Mouse (Mus musculus): Measurements from ENCODE around the gene Cenph. TPM values are rescaled to one million over a fixed set of nuclear protein-coding genes. Genes with fewer than 3 reads are reported as not detected.
A peak's percentile ranks its signal among the peaks of the same experiment; 100 is the strongest.
"Not testable (repeated sequence)": the region's sequence is repeated elsewhere in the genome, so short reads cannot be mapped to it uniquely, and the experiment has no call there.

The Cenph gene
- polyA plus RNA-seq, 1 experiment from 2014 or later: 16.7 TPM

GRCm38 (mm10) chr13:100732756-100733155 is 42.9 kb downstream of the Cenph start:
- no peak for ATAC-seq (replicated peaks; ENCODE audit: extremely low read depth, insufficient read depth, low FRiP score)
- WGBS: 97% methylated on average over 2 of the region's 2 CpGs
- H3K4me1 ChIP-seq (ENCODE audit: control insufficient read depth, insufficient read depth, low read length): peaks cover 14% of the 10 kb centered on the region

GRCm38 (mm10) chr13:100731462-100732046 is 44.1 kb downstream of the Cenph start:
- ATAC-seq (replicated peaks; ENCODE audit: extremely low read depth, insufficient read depth, low FRiP score); H3K27me3 ChIP-seq (ENCODE audit: control insufficient read depth, insufficient read depth, low read length); H3K9me3 ChIP-seq (replicated peaks; ENCODE audit: control insufficient read depth, low read length): not testable (repeated sequence)
- Histone ChIP-seq H3K36me3 (ENCODE audit: control insufficient read depth, insufficient read depth) (peaks cover 10% of the 10 kb centered on the region), H3K9ac (ENCODE audit: low read length) (peak overlapping the region; percentile 65), H3K27ac (ENCODE audit: low read length) (peak overlapping the region; percentile 84), H3K4me1 (ENCODE audit: control insufficient read depth, insufficient read depth, low read length) (peaks cover 17% of the 10 kb centered on the region), H3K4me2 (ENCODE audit: low read depth, low read length) (peak overlapping the region; percentile 86; the same call in 1 of the 2 replicates), H3K4me3 (ENCODE audit: low read length) (peak overlapping the region; percentile 83; the same call in 1 of the 2 replicates)
- WGBS: 90% methylated on average over 5 of the region's 6 CpGs

More at GRCm38 (mm10) chr13:100732756-100733155, 42.9 kb downstream of the Cenph start:
- no peak overlapping the region for H3K27ac ChIP-seq (ENCODE audit: low read length)
- no peak overlapping the region for H3K4me3 ChIP-seq (ENCODE audit: low read length)
- no peaks in the 10 kb centered on the region for H3K27me3 ChIP-seq (ENCODE audit: control insufficient read depth, insufficient read depth, low read length)
- no peak overlapping the region for H3K9ac ChIP-seq (ENCODE audit: low read length)
- peaks cover 12% of the 10 kb centered on the region for H3K36me3 ChIP-seq (ENCODE audit: control insufficient read depth, insufficient read depth)
- H3K4me2 ChIP-seq (ENCODE audit: low read depth, low read length): no peak overlapping the region
- no peaks in the 10 kb centered on the region for H3K9me3 ChIP-seq (replicated peaks; ENCODE audit: control insufficient read depth, low read length)

- under 1% methylated on average over 19 of the region's 19 CpGs for WGBS
- peak; percentile 96 for ATAC-seq (replicated peaks; ENCODE audit: extremely low read depth, insufficient read depth, low FRiP score)
- peak within 1 kb of the TSS; percentile 93 for H3K9ac ChIP-seq (ENCODE audit: low read length)
- H3K9me3 ChIP-seq (replicated peaks; ENCODE audit: control insufficient read depth, low read length): no peaks in the 10 kb centered on the region
- H3K27ac ChIP-seq (ENCODE audit: low read length): peak within 1 kb of the TSS; percentile 94
- H3K36me3 ChIP-seq (ENCODE audit: control insufficient read depth, insufficient read depth): peaks cover 6% of the 10 kb centered on the region
- peak within 1 kb of the TSS; percentile 83 for H3K4me3 ChIP-seq (ENCODE audit: low read length)
- peak within 1 kb of the TSS; percentile 86 for H3K4me2 ChIP-seq (ENCODE audit: low read depth, low read length)
- peaks cover 21% of the 10 kb centered on the region for H3K4me1 ChIP-seq (ENCODE audit: control insufficient read depth, insufficient read depth, low read length)
- no peaks in the 10 kb centered on the region for H3K27me3 ChIP-seq (ENCODE audit: control insufficient read depth, insufficient read depth, low read length)
Observed at GRCm38 (mm10) chr13:100730861-100731176, 44.9 kb downstream of the Cenph start, which contains the start of gene Cdk7. Gene Cdk7 (minus strand): TSS chr13:100730939.

- H3K9ac ChIP-seq (ENCODE audit: low read length): peak overlapping the region; percentile 93
- peak overlapping the region; percentile 94 for H3K27ac ChIP-seq (ENCODE audit: low read length)
- peaks cover 22% of the 10 kb centered on the region for H3K4me1 ChIP-seq (ENCODE audit: control insufficient read depth, insufficient read depth, low read length)
- H3K36me3 ChIP-seq (ENCODE audit: control insufficient read depth, insufficient read depth): peaks cover 6% of the 10 kb centered on the region
- under 1% methylated on average over 30 of the region's 30 CpGs for whole genome bisulfite sequencing
- no peaks in the 10 kb centered on the region for H3K27me3 ChIP-seq (ENCODE audit: control insufficient read depth, insufficient read depth, low read length)
- H3K4me3 ChIP-seq (ENCODE audit: low read length): peak overlapping the region; percentile 83
- H3K4me2 ChIP-seq (ENCODE audit: low read depth, low read length): peak overlapping the region; percentile 86
- no peaks in the 10 kb centered on the region for H3K9me3 ChIP-seq (replicated peaks; ENCODE audit: control insufficient read depth, low read length)
- ATAC-seq (replicated peaks; ENCODE audit: extremely low read depth, insufficient read depth, low FRiP score): peak; percentile 17; the same call in 1 of the 2 replicates
Observed at GRCm38 (mm10) chr13:100730153-100730860, 45.4 kb downstream of the Cenph start.

GRCm38 (mm10) chr13:100728530-100728929 is 47.2 kb downstream of the Cenph start:
- not testable (repeated sequence) for ATAC-seq (replicated peaks; ENCODE audit: extremely low read depth, insufficient read depth, low FRiP score); H3K27me3 ChIP-seq (ENCODE audit: control insufficient read depth, insufficient read depth, low read length); H3K9ac ChIP-seq (ENCODE audit: low read length); H3K27ac ChIP-seq (ENCODE audit: low read length); H3K4me3 ChIP-seq (ENCODE audit: low read length); H3K4me2 ChIP-seq (ENCODE audit: low read depth, low read length); H3K9me3 ChIP-seq (replicated peaks; ENCODE audit: control insufficient read depth, low read length); H3K36me3 ChIP-seq (ENCODE audit: control insufficient read depth, insufficient read depth)
- 82% methylated on average over 4 of the region's 4 CpGs for WGBS
- H3K4me1 ChIP-seq (ENCODE audit: control insufficient read depth, insufficient read depth, low read length): peaks cover 31% of the 10 kb centered on the region

- Histone ChIP-seq H3K4me3 (ENCODE audit: low read length) (no peak overlapping the region), H3K9ac (ENCODE audit: low read length) (no peak overlapping the region), H3K4me2 (ENCODE audit: low read depth, low read length) (peak overlapping the region; percentile 6; the same call in 1 of the 2 replicates), H3K36me3 (ENCODE audit: control insufficient read depth, insufficient read depth) (peaks cover 4% of the 10 kb centered on the region), H3K27me3 (ENCODE audit: control insufficient read depth, insufficient read depth, low read length) (no peaks in the 10 kb centered on the region), H3K4me1 (ENCODE audit: control insufficient read depth, insufficient read depth, low read length) (peaks cover 31% of the 10 kb centered on the region), H3K27ac (ENCODE audit: low read length) (no peak overlapping the region; the same call in 1 of the 2 replicates), H3K9me3 (replicated peaks; ENCODE audit: control insufficient read depth, low read length) (no peaks in the 10 kb centered on the region)
- 41% methylated on average over 5 of the region's 5 CpGs for WGBS
- no peak for ATAC-seq (replicated peaks; ENCODE audit: extremely low read depth, insufficient read depth, low FRiP score)
Observed at GRCm38 (mm10) chr13:100728086-100728485, 47.6 kb downstream of the Cenph start.

- H3K27me3 ChIP-seq (ENCODE audit: control insufficient read depth, insufficient read depth, low read length): no peaks in the 10 kb centered on the region
- WGBS: 49% methylated on average over 10 of the region's 10 CpGs
- H3K9me3 ChIP-seq (replicated peaks; ENCODE audit: control insufficient read depth, low read length): no peaks in the 10 kb centered on the region
- H3K27ac ChIP-seq (ENCODE audit: low read length): peak overlapping the region; percentile 70
- peaks cover 17% of the 10 kb centered on the region for H3K36me3 ChIP-seq (ENCODE audit: control insufficient read depth, insufficient read depth)
- ATAC-seq (replicated peaks; ENCODE audit: extremely low read depth, insufficient read depth, low FRiP score): no peak
- H3K4me3 ChIP-seq (ENCODE audit: low read length): no peak overlapping the region
- H3K9ac ChIP-seq (ENCODE audit: low read length): no peak overlapping the region
- peaks cover 31% of the 10 kb centered on the region for H3K4me1 ChIP-seq (ENCODE audit: control insufficient read depth, insufficient read depth, low read length)
- no peak overlapping the region for H3K4me2 ChIP-seq (ENCODE audit: low read depth, low read length)
Observed at GRCm38 (mm10) chr13:100725194-100725593, 50.5 kb downstream of the Cenph start.

- WGBS: 77% methylated on average over 7 of the region's 7 CpGs
- H3K9ac ChIP-seq (ENCODE audit: low read length): no peak overlapping the region
- peaks cover 21% of the 10 kb centered on the region for H3K36me3 ChIP-seq (ENCODE audit: control insufficient read depth, insufficient read depth)
- peaks cover 27% of the 10 kb centered on the region for H3K4me1 ChIP-seq (ENCODE audit: control insufficient read depth, insufficient read depth, low read length)
- H3K9me3 ChIP-seq (replicated peaks; ENCODE audit: control insufficient read depth, low read length): no peaks in the 10 kb centered on the region
- H3K4me2 ChIP-seq (ENCODE audit: low read depth, low read length): no peak overlapping the region
- H3K27ac ChIP-seq (ENCODE audit: low read length): no peak overlapping the region
- ATAC-seq (replicated peaks; ENCODE audit: extremely low read depth, insufficient read depth, low FRiP score): no peak
- H3K27me3 ChIP-seq (ENCODE audit: control insufficient read depth, insufficient read depth, low read length): no peaks in the 10 kb centered on the region
- H3K4me3 ChIP-seq (ENCODE audit: low read length): no peak overlapping the region
Observed at GRCm38 (mm10) chr13:100724051-100724754, 51.5 kb downstream of the Cenph start.

- 94% methylated on average over 5 of the region's 5 CpGs for WGBS
- Histone ChIP-seq H3K4me3 (ENCODE audit: low read length) (no peak overlapping the region), H3K27me3 (ENCODE audit: control insufficient read depth, insufficient read depth, low read length) (no peaks in the 10 kb centered on the region), H3K9ac (ENCODE audit: low read length) (no peak overlapping the region), H3K9me3 (replicated peaks; ENCODE audit: control insufficient read depth, low read length) (no peaks in the 10 kb centered on the region), H3K4me2 (ENCODE audit: low read depth, low read length) (no peak overlapping the region), H3K4me1 (ENCODE audit: control insufficient read depth, insufficient read depth, low read length) (peaks cover 14% of the 10 kb centered on the region), H3K27ac (ENCODE audit: low read length) (no peak overlapping the region), H3K36me3 (ENCODE audit: control insufficient read depth, insufficient read depth) (peaks cover 32% of the 10 kb centered on the region)
- no peak for ATAC-seq (replicated peaks; ENCODE audit: extremely low read depth, insufficient read depth, low FRiP score)
Observed at GRCm38 (mm10) chr13:100721656-100722055, 54.0 kb downstream of the Cenph start.
